Mouse (Mus musculus) heart, embryonic 14.5 days (tissue): ENCODE results near the gene Ctnnd1. TPM values are rescaled to one million over a fixed set of nuclear protein-coding genes. Genes with fewer than 3 reads are reported as not detected.

ENCODE experiments used
- ATAC-seq: fragments of 200-750 bp; cut with Nextera tagmentation; 2 replicates; pipeline ENCODE4 v1.8.0; 2017; ENCODE audit warnings: low read depth, moderate TSS enrichment; ENCODE audit not compliant: insufficient number of reproducible peaks, insufficient read depth, low FRiP score
- H3K27ac ChIP-seq, 2 experiments: fragments of 200-500 bp in 1 of 2; fragments of 300-500 bp in 1 of 2; sonication (generic) in 1 of 2; replicated peaks in 1 of 2; 2 replicates each; pipeline ENCODE4 v1.5.1; 2012 to 2014; ENCODE audit warnings: low read depth in 2 of 2, low read length in 2 of 2, control low read depth in 1 of 2, mild to moderate bottlenecking in 1 of 2, mixed read lengths in 1 of 2; ENCODE audit not compliant: control insufficient read depth in 1 of 2, insufficient read depth in 1 of 2
- H3K27me3 ChIP-seq: fragments of 300-500 bp; sonication (generic); 2 replicates; pipeline ENCODE4 v1.6.1; 2014; ENCODE audit warnings: mild to moderate bottlenecking, low read length, control low read depth; ENCODE audit not compliant: control insufficient read depth, insufficient read depth
- H3K36me3 ChIP-seq: fragments of 300-500 bp; sonication (generic); 2 replicates; pipeline ENCODE4 v1.6.1; 2014; ENCODE audit warnings: mild to moderate bottlenecking, control low read depth, low read length, mixed read lengths; ENCODE audit not compliant: control insufficient read depth, insufficient read depth
- H3K4me1 ChIP-seq, 2 experiments: fragments of 200-500 bp in 1 of 2; fragments of 300-500 bp in 1 of 2; sonication (generic) in 1 of 2; 2 replicates each; pipeline ENCODE4 v1.6.1; 2012 to 2014; ENCODE audit warnings: low read length in 2 of 2, control low read depth in 1 of 2, mixed read lengths in 1 of 2; ENCODE audit not compliant: control insufficient read depth in 2 of 2, insufficient read depth in 2 of 2
- H3K4me2 ChIP-seq: fragments of 300-500 bp; sonication (generic); 2 replicates; pipeline ENCODE4 v1.6.1; 2014; ENCODE audit warnings: mild to moderate bottlenecking, low read length
- H3K4me3 ChIP-seq, 2 experiments: fragments of 200-500 bp in 1 of 2; fragments of 300-500 bp in 1 of 2; sonication (generic) in 1 of 2; 2 replicates each; pipeline ENCODE4 v1.5.1; 2012 to 2014; ENCODE audit warnings: low read length in 2 of 2, mild to moderate bottlenecking in 2 of 2, control low read depth in 1 of 2, low read depth in 1 of 2, moderate library complexity in 1 of 2; ENCODE audit not compliant: control insufficient read depth in 1 of 2, insufficient read depth in 1 of 2
- H3K9ac ChIP-seq: fragments of 300-500 bp; sonication (generic); 2 replicates; pipeline ENCODE4 v1.6.1; 2014; ENCODE audit warnings: mild to moderate bottlenecking, low read length
- H3K9me3 ChIP-seq: fragments of 300-500 bp; sonication (generic); 2 replicates; pipeline ENCODE4 v1.6.1; 2016; ENCODE audit warnings: low read length, control low read depth; ENCODE audit not compliant: control insufficient read depth
- WGBS: fragments of 180-500 bp; shearing (Covaris S2); extraction: QIAGEN DNeasy Blood & Tissue Kit; methylation state at CpG from one replicate; pipeline ENCODE4 v1.1.7; 2014; 5-methylcytosine and 5-hydroxymethylcytosine counted together
- polyA plus RNA-seq: library from polyadenylated mRNA; unstranded; fragments of >200 nt; fragmentation: Nextera tagmentation; extraction: Ambion mirVana; gene quantifications from 2 replicates; pipeline ENCODE4 v1.2.1, GENCODE M21; 2014

The Ctnnd1 gene
- polyA plus RNA-seq, 1 experiment from 2014 or later: 68.5 TPM

GRCm38 (mm10) chr2:84551390-84552100 lies 99.0 kb downstream of the Ctnnd1 start:
- 74% methylated on average over 10 of the region's 10 CpGs for WGBS
- no peaks in the 10 kb centered on the region for H3K27me3 ChIP-seq
- no peak overlapping the region for H3K9ac ChIP-seq
- no peak overlapping the region for H3K4me3 ChIP-seq
- no peak overlapping the region for H3K27ac ChIP-seq
- ATAC-seq: no peak
- no peak overlapping the region for H3K4me2 ChIP-seq
- H3K36me3 ChIP-seq: no peaks in the 10 kb centered on the region
- no peaks in the 10 kb centered on the region for H3K9me3 ChIP-seq
- no peaks in the 10 kb centered on the region for H3K4me1 ChIP-seq

Other genes with a start within 250 kb of the Ctnnd1 start
- 44.6 and 55.3 TPM in 2 replicates for gene Calcrl, start 225.4 kb downstream of the Ctnnd1 start, polyA plus RNA-seq
- gene Tfpi, start 174.0 kb downstream of the Ctnnd1 start, polyA plus RNA-seq: 87.0 and 90.8 TPM in 2 replicates
- gene Btbd18, start 8.3 kb upstream of the Ctnnd1 start, polyA plus RNA-seq: 0.11 and 0.15 TPM in 2 replicates
- gene Selenoh, start 20.0 kb upstream of the Ctnnd1 start, polyA plus RNA-seq: 248 and 271 TPM in 2 replicates
- not detected in 2 replicates for gene Gm28635, start 27.3 kb upstream of the Ctnnd1 start, polyA plus RNA-seq
- gene Med19, start 27.6 kb upstream of the Ctnnd1 start, polyA plus RNA-seq: 26.6 and 28.2 TPM in 2 replicates
- 161 and 193 TPM in 2 replicates for gene Tmx2, start 28.4 kb upstream of the Ctnnd1 start, polyA plus RNA-seq
- 26.4 and 27.1 TPM in 2 replicates for gene Zdhhc5, start 64.4 kb upstream of the Ctnnd1 start, polyA plus RNA-seq
- gene Clp1, start 76.6 kb upstream of the Ctnnd1 start, polyA plus RNA-seq: 14.3 and 16.9 TPM in 2 replicates
- gene Ypel4, start 83.3 kb upstream of the Ctnnd1 start, polyA plus RNA-seq: 3.5 and 4.5 TPM in 2 replicates
- gene Gm19426, start 92.9 kb upstream of the Ctnnd1 start, polyA plus RNA-seq: 4.4 and 4.5 TPM in 2 replicates
- 37.9 and 46.6 TPM in 2 replicates for gene Serping1, start 124.7 kb upstream of the Ctnnd1 start, polyA plus RNA-seq
- 59.4 and 82.6 TPM in 2 replicates for gene Ube2l6, start 148.1 kb upstream of the Ctnnd1 start, polyA plus RNA-seq
- 0.11 and 0.19 TPM in 2 replicates for gene Smtnl1, start 171.9 kb upstream of the Ctnnd1 start, polyA plus RNA-seq
- 90.3 and 94.1 TPM in 2 replicates for gene Timm10, start 176.2 kb upstream of the Ctnnd1 start, polyA plus RNA-seq
- 9.2 and 10.5 TPM in 2 replicates for gene Slc43a1, start 188.1 kb upstream of the Ctnnd1 start, polyA plus RNA-seq
- 2.2 TPM in 2 replicates for gene Rtn4rl2, start 235.9 kb upstream of the Ctnnd1 start, polyA plus RNA-seq